Mouse (Mus musculus) hindbrain, postnatal 0 days (tissue): ENCODE measurements around the gene Abtb2. TPM values are rescaled to one million over a fixed set of nuclear protein-coding genes. Genes with fewer than 3 reads are reported as not detected.

Experiments used
- ATAC-seq: fragments of 200-750 bp; cut with Nextera tagmentation; 2 replicates; pipeline ENCODE4 v1.8.0; 2017; ENCODE audit warnings: mild to moderate bottlenecking, moderate TSS enrichment, moderate library complexity
- DNase-seq: peaks from one replicate; pipeline ENCODE4 v3.0.0-alpha.2; 2015; ENCODE audit warnings: low spot score
- H3K27ac ChIP-seq: fragments of 300-500 bp; sonication (generic); 2 replicates; pipeline ENCODE4 v1.5.1; 2014; ENCODE audit warnings: mild to moderate bottlenecking
- H3K27me3 ChIP-seq: fragments of 300-500 bp; sonication (generic); 2 replicates; pipeline ENCODE4 v1.6.1; 2014; ENCODE audit warnings: low read length, mixed read lengths; ENCODE audit not compliant: insufficient read depth
- H3K36me3 ChIP-seq: fragments of 300-500 bp; sonication (generic); 2 replicates; pipeline ENCODE4 v1.6.1; 2014; ENCODE audit warnings: low read length, mixed read lengths; ENCODE audit not compliant: insufficient read depth
- H3K4me1 ChIP-seq: fragments of 300-500 bp; sonication (generic); 2 replicates; pipeline ENCODE4 v1.6.1; 2014; ENCODE audit warnings: antibody characterized with exemption, low read length, mixed read lengths; ENCODE audit not compliant: insufficient read depth
- H3K4me2 ChIP-seq: fragments of 300-500 bp; sonication (generic); 2 replicates; pipeline ENCODE4 v1.6.1; 2014; ENCODE audit warnings: low read depth, mild to moderate bottlenecking, low read length, moderate library complexity, mixed read lengths
- H3K4me3 ChIP-seq: fragments of 300-500 bp; sonication (generic); 2 replicates; pipeline ENCODE4 v1.5.1; 2014; ENCODE audit warnings: low read length
- H3K9ac ChIP-seq: fragments of 300-500 bp; sonication (generic); replicated peaks from 2 replicates; pipeline ENCODE4 v1.6.1; 2014; ENCODE audit warnings: mild to moderate bottlenecking, low read length, moderate library complexity, mixed read lengths
- H3K9me3 ChIP-seq: fragments of 300-500 bp; sonication (generic); 2 replicates; pipeline ENCODE4 v1.6.1; 2016; ENCODE audit warnings: low read length, mixed read lengths
- CTCF ChIP-seq: IDR thresholded peaks from 2 replicates; pipeline ENCODE4 v1.5.1; 2016; ENCODE audit warnings: antibody characterized with exemption, control low read depth, low read depth
- WGBS: fragments of 180-500 bp; shearing (Covaris S2); extraction: QIAGEN DNeasy Blood & Tissue Kit; methylation state at CpG from one replicate; pipeline ENCODE4 v1.1.7; 2014; 5-methylcytosine and 5-hydroxymethylcytosine counted together
- polyA plus RNA-seq: library from polyadenylated mRNA; unstranded; fragments of >200 nt; fragmentation: Nextera tagmentation; extraction: Ambion mirVana; gene quantifications from 2 replicates; pipeline ENCODE4 v1.2.1, GENCODE M21; 2015
- total RNA-seq: library from RNA; depleted of rRNA; stranded (reverse); fragments of >200 nt; gene quantifications from 2 replicates; pipeline ENCODE4 v1.2.3, GENCODE M21; 2014

Abtb2 gene
- total and polyA plus RNA-seq, 2 experiments from 2014 or later, result 11.7 to 45.9 TPM

GRCm38 (mm10) chr2:103603209-103603608, 37.1 kb downstream of the Abtb2 start:
- WGBS, result 85% methylated on average over 3 of the region's 3 CpGs

GRCm38 (mm10) chr2:103603869-103604268, 37.8 kb downstream of the Abtb2 start:
- no peak overlapping the region for H3K27ac ChIP-seq
- ATAC-seq (no peak; the same call in 1 of the 2 replicates), DNase-seq (no peak)
- peaks cover 10% of the 10 kb centered on the region for H3K4me1 ChIP-seq
- H3K9ac ChIP-seq, result no peak overlapping the region
- H3K9me3 ChIP-seq, result no peaks in the 10 kb centered on the region
- TF ChIP-seq CTCF, result no peak
- no peak overlapping the region for H3K4me2 ChIP-seq
- 61% methylated on average over 1 of the region's 1 CpGs for WGBS
- H3K27me3 ChIP-seq, result no peaks in the 10 kb centered on the region
- H3K4me3 ChIP-seq, result no peak overlapping the region
- H3K36me3 ChIP-seq, result no peaks in the 10 kb centered on the region

More at GRCm38 (mm10) chr2:103603209-103603608, 37.1 kb downstream of the Abtb2 start:
- DNase-seq, result no peak
- Histone ChIP-seq H3K27ac (no peak overlapping the region), H3K9ac (no peak overlapping the region), H3K9me3 (no peaks in the 10 kb centered on the region), H3K4me3 (no peak overlapping the region), H3K4me2 (no peak overlapping the region), H3K4me1 (peaks cover 6% of the 10 kb centered on the region), H3K27me3 (no peaks in the 10 kb centered on the region), H3K36me3 (no peaks in the 10 kb centered on the region)
- no peak for ATAC-seq
- no peak for TF ChIP-seq CTCF

- Histone ChIP-seq H3K4me3 (no peak overlapping the region), H3K9me3 (no peaks in the 10 kb centered on the region), H3K4me2 (no peak overlapping the region), H3K9ac (no peak overlapping the region), H3K27me3 (no peaks in the 10 kb centered on the region), H3K36me3 (no peaks in the 10 kb centered on the region), H3K4me1 (peaks cover 13% of the 10 kb centered on the region), H3K27ac (no peak overlapping the region)
- DNase-seq, result no peak
- no peak for TF ChIP-seq CTCF
- no peak for ATAC-seq
- 92% methylated on average over 4 of the region's 4 CpGs for WGBS
Observed at GRCm38 (mm10) chr2:103605805-103606498, 39.8 kb downstream of the Abtb2 start.

DNA sequence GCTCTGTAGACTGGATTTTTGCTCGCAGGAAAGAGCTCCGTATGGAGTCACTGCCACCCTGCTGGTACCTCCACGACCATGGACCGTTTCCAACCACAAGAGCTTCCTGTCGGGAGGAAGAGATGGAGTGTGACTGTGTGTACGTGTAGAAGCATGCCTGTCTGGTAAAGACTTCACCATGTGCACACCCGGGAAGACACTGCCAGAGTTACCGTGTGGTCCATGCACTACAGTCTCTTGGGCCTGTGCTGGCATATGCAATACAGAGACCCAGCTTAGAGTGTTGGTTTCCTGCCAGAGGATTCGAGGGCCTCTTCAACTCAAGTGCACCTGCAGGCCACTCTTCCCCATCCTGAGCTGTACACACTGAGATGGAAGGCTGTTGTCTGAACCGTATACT, 41.8 kb downstream of the Abtb2 start:
- H3K9me3 ChIP-seq, result no peaks in the 10 kb centered on the region
- DNase-seq, result peak; percentile 27
- ATAC-seq, result no peak; the same call in 1 of the 2 replicates
- H3K27me3 ChIP-seq, result no peaks in the 10 kb centered on the region
- TF ChIP-seq CTCF, result no peak
- no peak overlapping the region for H3K4me2 ChIP-seq
- peaks cover 21% of the 10 kb centered on the region for H3K4me1 ChIP-seq
- H3K4me3 ChIP-seq, result no peak overlapping the region
- 49% methylated on average over 10 of the region's 10 CpGs for WGBS
- H3K36me3 ChIP-seq, result no peaks in the 10 kb centered on the region
- no peak overlapping the region for H3K9ac ChIP-seq
- no peak overlapping the region for H3K27ac ChIP-seq

- Histone ChIP-seq H3K9me3 (no peaks in the 10 kb centered on the region), H3K27ac (peak overlapping the region; percentile 28; the same call in 1 of the 2 replicates), H3K4me3 (no peak overlapping the region), H3K36me3 (no peaks in the 10 kb centered on the region), H3K4me2 (no peak overlapping the region), H3K9ac (no peak overlapping the region), H3K27me3 (no peaks in the 10 kb centered on the region), H3K4me1 (peaks cover 21% of the 10 kb centered on the region)
- DNase-seq, result no peak
- WGBS, result 48% methylated on average over 1 of the region's 1 CpGs
- no peak for TF ChIP-seq CTCF
- ATAC-seq, result no peak
Observed at GRCm38 (mm10) chr2:103608947-103609346, 42.8 kb downstream of the Abtb2 start.

- no peaks in the 10 kb centered on the region for H3K9me3 ChIP-seq
- H3K4me3 ChIP-seq, result no peak overlapping the region
- no peak overlapping the region for H3K9ac ChIP-seq
- H3K36me3 ChIP-seq, result no peaks in the 10 kb centered on the region
- no peaks in the 10 kb centered on the region for H3K27me3 ChIP-seq
- TF ChIP-seq CTCF, result no peak
- peak overlapping the region; percentile 28; the same call in 1 of the 2 replicates for H3K27ac ChIP-seq
- 26% methylated on average over 3 of the region's 3 CpGs for WGBS
- H3K4me2 ChIP-seq, result no peak overlapping the region
- ATAC-seq (peak; percentile 67), DNase-seq (peak; percentile 76)
- H3K4me1 ChIP-seq, result peaks cover 21% of the 10 kb centered on the region
Observed at GRCm38 (mm10) chr2:103609499-103609898, 43.4 kb downstream of the Abtb2 start.
